Mouse (Mus musculus): Measurements from ENCODE around the gene 4931422A03Rik. TPM values are rescaled to one million over a fixed set of nuclear protein-coding genes. Genes with fewer than 3 reads are reported as not detected.

4931422A03Rik gene
- polyA plus RNA-seq, 2 experiments = 2.3 TPM; not detected in 1

DNA sequence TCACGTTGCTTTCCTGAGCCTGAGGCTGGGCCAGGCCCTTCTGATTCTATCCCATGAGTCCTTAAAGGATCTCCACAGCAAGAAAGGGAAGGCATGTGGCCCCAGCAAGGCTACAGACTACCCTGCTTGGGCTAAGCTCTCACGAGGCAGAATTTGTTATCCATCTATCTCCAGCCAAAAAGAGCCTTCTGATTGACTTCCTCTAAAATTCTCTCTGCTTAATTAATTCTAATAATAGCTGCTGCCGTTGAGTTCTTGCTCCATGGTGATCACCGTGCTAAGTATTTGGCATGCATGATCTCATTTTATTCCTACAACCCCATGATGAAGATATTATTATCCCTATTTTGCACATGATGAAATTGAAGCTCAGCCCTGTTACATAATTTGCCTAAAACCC, 65.8 kb downstream of the 4931422A03Rik start:
- WGBS = 89% methylated on average over 4 of the region's 4 CpGs

GRCm38 (mm10) chr2:103959574-103959973, 68.6 kb downstream of the 4931422A03Rik start:
- H3K9me3 ChIP-seq (ENCODE audit: control insufficient read depth, low read length) = no peaks in the 10 kb centered on the region
- H3K27me3 ChIP-seq (ENCODE audit: control insufficient read depth, insufficient read depth, low read length) = no peaks in the 10 kb centered on the region
- 89% methylated on average over 6 of the region's 6 CpGs for WGBS
- ATAC-seq (ENCODE audit: low FRiP score, low read depth) (no peak), DNase-seq (ENCODE audit: low spot score) (no peak)
- no peak overlapping the region for H3K27ac ChIP-seq (replicated peaks; ENCODE audit: low read depth, low read length)
- no peak overlapping the region for H3K4me2 ChIP-seq (replicated peaks; ENCODE audit: low read depth, low read length, severe bottlenecking)
- H3K36me3 ChIP-seq (ENCODE audit: control insufficient read depth, insufficient read depth, low read length) = no peaks in the 10 kb centered on the region
- H3K9ac ChIP-seq (ENCODE audit: low read depth, low read length, severe bottlenecking) = no peak overlapping the region
- H3K4me3 ChIP-seq (replicated peaks; ENCODE audit: low read length) = no peak overlapping the region
- H3K4me1 ChIP-seq (ENCODE audit: control insufficient read depth, insufficient read depth, low read length) = no peaks in the 10 kb centered on the region
- TF ChIP-seq POLR2A (IDR thresholded peaks at IDR 0.05; ENCODE audit: borderline replicate concordance, extremely low read depth, insufficient read depth, insufficient read length) = no peak

More for the DNA sequence above, 65.8 kb downstream of the 4931422A03Rik start:
- ATAC-seq (ENCODE audit: low FRiP score, low read depth) (no peak), DNase-seq (ENCODE audit: low spot score) (no peak)
- no peaks in the 10 kb centered on the region for H3K36me3 ChIP-seq (ENCODE audit: control insufficient read depth, insufficient read depth, low read length)
- H3K27ac ChIP-seq (replicated peaks; ENCODE audit: low read depth, low read length) = no peak overlapping the region
- H3K9me3 ChIP-seq (ENCODE audit: control insufficient read depth, low read length) = no peaks in the 10 kb centered on the region
- no peak overlapping the region for H3K4me2 ChIP-seq (replicated peaks; ENCODE audit: low read depth, low read length, severe bottlenecking)
- H3K4me3 ChIP-seq (replicated peaks; ENCODE audit: low read length) = no peak overlapping the region
- H3K9ac ChIP-seq (ENCODE audit: low read depth, low read length, severe bottlenecking) = no peak overlapping the region
- no peak for TF ChIP-seq POLR2A (IDR thresholded peaks at IDR 0.05; ENCODE audit: borderline replicate concordance, extremely low read depth, insufficient read depth, insufficient read length)
- H3K4me1 ChIP-seq (ENCODE audit: control insufficient read depth, insufficient read depth, low read length) = no peaks in the 10 kb centered on the region
- no peaks in the 10 kb centered on the region for H3K27me3 ChIP-seq (ENCODE audit: control insufficient read depth, insufficient read depth, low read length)

- no peak for ATAC-seq (ENCODE audit: low FRiP score, low read depth)
- 81% methylated on average over 5 of the region's 5 CpGs for WGBS
- TF ChIP-seq POLR2A (IDR thresholded peaks at IDR 0.05; ENCODE audit: borderline replicate concordance, extremely low read depth, insufficient read depth, insufficient read length) = no peak
Observed at GRCm38 (mm10) chr2:103959066-103959465, 69.1 kb downstream of the 4931422A03Rik start.

GRCm38 (mm10) chr2:103958634-103959033, 69.5 kb downstream of the 4931422A03Rik start:
- no peak for TF ChIP-seq POLR2A (IDR thresholded peaks at IDR 0.05; ENCODE audit: borderline replicate concordance, extremely low read depth, insufficient read depth, insufficient read length)
- Histone ChIP-seq H3K27ac (replicated peaks; ENCODE audit: low read depth, low read length) (no peak overlapping the region), H3K4me1 (ENCODE audit: control insufficient read depth, insufficient read depth, low read length) (no peaks in the 10 kb centered on the region), H3K36me3 (ENCODE audit: control insufficient read depth, insufficient read depth, low read length) (no peaks in the 10 kb centered on the region), H3K27me3 (ENCODE audit: control insufficient read depth, insufficient read depth, low read length) (no peaks in the 10 kb centered on the region), H3K9ac (ENCODE audit: low read depth, low read length, severe bottlenecking) (no peak overlapping the region), H3K4me3 (replicated peaks; ENCODE audit: low read length) (no peak overlapping the region), H3K4me2 (replicated peaks; ENCODE audit: low read depth, low read length, severe bottlenecking) (no peak overlapping the region), H3K9me3 (ENCODE audit: control insufficient read depth, low read length) (no peaks in the 10 kb centered on the region)
- DNase-seq (ENCODE audit: low spot score) (no peak), ATAC-seq (ENCODE audit: low FRiP score, low read depth) (no peak)
- 67% methylated on average over 3 of the region's 3 CpGs for WGBS

More at GRCm38 (mm10) chr2:103959066-103959465, 69.1 kb downstream of the 4931422A03Rik start:
- H3K4me1 ChIP-seq (ENCODE audit: control insufficient read depth, insufficient read depth, low read length) = no peaks in the 10 kb centered on the region
- H3K27ac ChIP-seq (replicated peaks; ENCODE audit: low read depth, low read length) = no peak overlapping the region
- DNase-seq (ENCODE audit: low spot score) = no peak
- H3K36me3 ChIP-seq (ENCODE audit: control insufficient read depth, insufficient read depth, low read length) = no peaks in the 10 kb centered on the region
- H3K9ac ChIP-seq (ENCODE audit: low read depth, low read length, severe bottlenecking) = no peak overlapping the region
- no peaks in the 10 kb centered on the region for H3K9me3 ChIP-seq (ENCODE audit: control insufficient read depth, low read length)
- no peak overlapping the region for H3K4me2 ChIP-seq (replicated peaks; ENCODE audit: low read depth, low read length, severe bottlenecking)
- H3K4me3 ChIP-seq (replicated peaks; ENCODE audit: low read length) = no peak overlapping the region
- no peaks in the 10 kb centered on the region for H3K27me3 ChIP-seq (ENCODE audit: control insufficient read depth, insufficient read depth, low read length)

DNA sequence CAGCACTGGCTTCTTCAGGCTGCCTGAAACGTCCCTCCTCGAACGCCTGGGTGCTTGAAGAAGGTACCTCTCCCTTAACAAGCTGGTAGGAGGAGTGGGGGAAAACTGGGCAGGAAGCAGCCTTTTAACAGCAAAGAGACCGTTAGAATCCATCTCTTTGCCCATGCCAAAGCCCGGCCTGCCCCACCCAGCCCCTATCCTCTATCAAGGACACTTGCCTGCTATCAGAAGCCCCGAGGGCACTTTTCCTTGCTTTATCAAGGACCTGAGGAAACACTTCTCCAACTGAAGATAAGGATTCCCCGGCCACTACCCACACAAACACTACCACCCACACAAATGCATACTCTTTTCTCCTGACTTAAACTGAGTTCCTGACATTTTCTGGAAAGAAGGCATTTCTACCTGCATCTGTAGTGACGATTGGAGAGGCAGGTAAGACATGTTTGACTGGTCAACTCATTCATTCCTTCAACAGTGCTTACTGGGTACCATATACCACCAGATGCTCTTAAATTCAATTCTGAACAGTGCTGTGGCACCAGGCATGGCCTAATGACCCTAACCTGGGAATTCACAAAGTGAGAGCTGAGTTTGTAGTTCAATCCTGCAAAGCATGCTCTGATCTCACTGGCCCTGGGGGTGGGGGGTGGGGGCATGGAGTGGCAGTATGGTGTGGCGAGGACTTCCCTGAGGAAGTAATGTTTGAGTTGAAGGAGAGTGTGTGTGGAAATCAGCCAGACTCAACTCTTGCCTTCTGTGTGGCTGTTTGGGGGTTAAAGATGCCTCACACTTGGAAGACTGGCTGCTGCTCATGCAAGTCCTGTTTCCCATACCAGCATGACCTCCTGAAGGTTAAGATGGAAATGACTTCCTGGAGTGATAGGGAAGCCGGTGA, 70.3 kb downstream of the 4931422A03Rik start, which contains the start of gene Lmo2:
TSS of gene Lmo2 (plus strand) at position 338 of the 898 bp plus-strand sequence.
- TF ChIP-seq POLR2A (IDR thresholded peaks at IDR 0.05; ENCODE audit: borderline replicate concordance, extremely low read depth, insufficient read depth, insufficient read length) = no peak
- Histone ChIP-seq H3K4me1 (ENCODE audit: control insufficient read depth, insufficient read depth, low read length) (no peaks in the 10 kb centered on the region), H3K36me3 (ENCODE audit: control insufficient read depth, insufficient read depth, low read length) (no peaks in the 10 kb centered on the region), H3K9ac (ENCODE audit: low read depth, low read length, severe bottlenecking) (no peak within 1 kb of the TSS), H3K27ac (replicated peaks; ENCODE audit: low read depth, low read length) (no peak within 1 kb of the TSS), H3K9me3 (ENCODE audit: control insufficient read depth, low read length) (no peaks in the 10 kb centered on the region), H3K4me3 (replicated peaks; ENCODE audit: low read length) (no peak within 1 kb of the TSS), H3K27me3 (ENCODE audit: control insufficient read depth, insufficient read depth, low read length) (no peaks in the 10 kb centered on the region), H3K4me2 (replicated peaks; ENCODE audit: low read depth, low read length, severe bottlenecking) (no peak within 1 kb of the TSS)
- ATAC-seq (ENCODE audit: low FRiP score, low read depth) (no peak), DNase-seq (ENCODE audit: low spot score) (no peak)
- WGBS = 58% methylated on average over 10 of the region's 10 CpGs
